Mouse (Mus musculus) adrenal gland, adult 8-10 months (tissue): ENCODE data around the gene Trib2. TPM values are rescaled to one million over a fixed set of nuclear protein-coding genes. Genes with fewer than 3 reads are reported as not detected.

Experiments used
- DNase-seq: peaks from one replicate; pipeline ENCODE4 v3.0.0; 2022
- microRNA-seq, 2 experiments: library from miRNA; unstranded; fragments of <30 nt; microRNA quantifications; one replicate each; pipeline ENCODE4 v1.2.0; 2022
- total RNA-seq, 4 experiments: library from RNA; stranded (reverse); gene quantifications; 2 replicates each; pipeline ENCODE4 v1.2.4; 2022

Gene Trib2
- total RNA-seq, 4 experiments from 2014 or later = 12.4 to 21.2 (median 16.4) TPM

- DNase-seq = no peak
These were observed 55.1 kb downstream of the Trib2 start for GRCm38 (mm10) chr12:15761453-15762116.

- DNase-seq = no peak
These were observed 56.0 kb downstream of the Trib2 start for GRCm38 (mm10) chr12:15760684-15761083.

- no peak for DNase-seq
These were observed 57.9 kb downstream of the Trib2 start for GRCm38 (mm10) chr12:15758866-15759265.

DNA sequence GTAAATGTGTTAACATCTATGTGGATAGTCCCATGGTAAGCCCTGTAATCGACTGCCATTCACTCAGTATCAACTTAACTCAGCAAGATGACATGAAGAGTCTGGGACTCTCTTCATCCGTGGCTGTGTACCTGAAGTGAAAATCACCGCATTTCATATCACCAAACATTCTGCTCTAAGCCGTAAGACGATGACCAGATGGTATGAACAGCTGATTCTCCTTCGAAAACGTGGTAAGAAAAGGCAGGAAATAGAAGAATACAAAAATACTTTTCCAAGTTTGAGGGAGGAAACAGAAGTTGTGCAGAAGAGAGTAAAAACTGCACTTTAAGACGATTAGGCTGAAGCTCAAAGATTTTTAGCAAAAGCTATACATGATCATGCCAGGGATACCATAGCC is 59.4 kb downstream of the Trib2 start:
- DNase-seq = no peak

DNA sequence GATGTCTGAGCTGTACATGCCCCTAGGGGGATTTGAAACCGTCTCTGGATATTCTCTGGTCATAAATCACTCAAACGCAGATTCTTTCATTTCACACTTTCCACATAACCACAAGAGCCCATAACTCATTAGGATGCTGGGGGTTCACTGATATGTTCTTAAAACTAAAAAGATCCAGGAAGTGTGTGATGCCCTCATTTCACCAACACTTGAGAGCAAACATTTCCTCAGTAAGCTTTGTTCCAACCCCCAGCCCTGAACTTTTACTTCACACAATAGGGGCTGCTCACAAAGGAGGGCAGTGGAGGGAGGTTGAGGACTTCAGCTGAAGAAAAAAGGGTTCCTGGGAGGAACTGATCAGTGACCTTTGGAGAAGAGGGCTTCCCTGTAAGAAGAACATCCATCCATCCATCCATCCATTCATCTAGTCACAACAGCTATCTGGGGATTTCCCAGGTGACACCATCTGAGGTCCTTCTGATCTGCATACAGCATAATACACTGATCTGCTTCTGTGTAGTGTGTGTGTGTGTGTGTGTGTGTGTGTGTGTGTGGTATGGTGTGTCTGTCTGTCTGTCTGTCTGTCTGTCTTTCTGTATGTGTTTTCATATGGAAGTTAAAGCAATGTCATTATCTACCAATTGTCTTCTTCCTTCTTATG is 61.6 kb downstream of the Trib2 start:
- no peak for DNase-seq

- DNase-seq = no peak
These were observed 62.1 kb downstream of the Trib2 start for GRCm38 (mm10) chr12:15754602-15755001.

- peak; percentile 49 for DNase-seq
These were observed 67.0 kb downstream of the Trib2 start for GRCm38 (mm10) chr12:15749646-15750195.

- no peak for DNase-seq
These were observed 71.0 kb downstream of the Trib2 start for GRCm38 (mm10) chr12:15745752-15746151.

Small RNA genes within 50 kb of the gene (microRNA-seq; reads per million reads assigned to microRNA genes)
- 0 reads per million in 2 experiments for gene Mir6387
